Mouse (Mus musculus): ENCODE results near the gene Gamt.

Gamt gene

DNA sequence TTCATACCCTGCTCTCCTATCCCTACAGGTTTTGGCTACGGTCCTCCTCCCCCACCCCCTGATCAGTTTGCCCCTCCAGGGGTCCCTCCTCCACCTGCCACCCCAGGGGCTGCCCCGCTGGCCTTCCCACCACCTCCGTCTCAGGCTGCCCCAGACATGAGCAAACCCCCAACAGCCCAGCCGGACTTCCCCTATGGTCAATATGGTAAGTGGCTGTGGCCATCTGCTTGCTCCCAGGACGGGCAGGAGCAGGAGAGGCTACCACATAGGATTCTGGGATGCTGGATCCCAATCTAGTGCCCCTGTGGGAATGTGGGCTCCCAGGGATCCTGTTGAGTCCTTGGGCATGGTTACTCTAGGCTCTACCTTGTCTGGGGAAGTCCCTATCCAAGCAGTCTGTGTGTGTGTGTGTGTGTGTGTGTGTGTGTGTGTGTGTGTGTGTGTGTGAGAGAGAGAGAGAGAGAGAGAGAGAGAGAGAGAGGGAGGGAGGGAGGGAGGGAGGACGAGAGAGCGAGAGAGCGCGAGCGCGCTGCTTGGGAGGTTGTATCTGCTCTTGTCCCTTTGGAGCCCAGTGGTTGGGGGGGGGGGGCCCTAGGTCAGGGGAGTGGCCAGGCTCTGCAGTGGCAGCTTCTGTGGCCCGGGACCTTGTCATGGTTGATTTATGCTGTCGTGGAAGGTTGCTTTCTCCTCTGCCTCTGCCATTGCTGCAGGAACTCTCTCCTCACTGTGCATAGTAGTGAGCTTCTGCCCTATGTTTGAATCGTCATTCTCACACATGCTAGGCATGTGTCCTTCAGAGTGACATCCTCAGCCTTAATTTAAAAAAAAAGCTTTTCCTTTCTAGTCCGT lies 24.6 kb upstream of the Gamt start:
- no peak for DNase-seq

DNA sequence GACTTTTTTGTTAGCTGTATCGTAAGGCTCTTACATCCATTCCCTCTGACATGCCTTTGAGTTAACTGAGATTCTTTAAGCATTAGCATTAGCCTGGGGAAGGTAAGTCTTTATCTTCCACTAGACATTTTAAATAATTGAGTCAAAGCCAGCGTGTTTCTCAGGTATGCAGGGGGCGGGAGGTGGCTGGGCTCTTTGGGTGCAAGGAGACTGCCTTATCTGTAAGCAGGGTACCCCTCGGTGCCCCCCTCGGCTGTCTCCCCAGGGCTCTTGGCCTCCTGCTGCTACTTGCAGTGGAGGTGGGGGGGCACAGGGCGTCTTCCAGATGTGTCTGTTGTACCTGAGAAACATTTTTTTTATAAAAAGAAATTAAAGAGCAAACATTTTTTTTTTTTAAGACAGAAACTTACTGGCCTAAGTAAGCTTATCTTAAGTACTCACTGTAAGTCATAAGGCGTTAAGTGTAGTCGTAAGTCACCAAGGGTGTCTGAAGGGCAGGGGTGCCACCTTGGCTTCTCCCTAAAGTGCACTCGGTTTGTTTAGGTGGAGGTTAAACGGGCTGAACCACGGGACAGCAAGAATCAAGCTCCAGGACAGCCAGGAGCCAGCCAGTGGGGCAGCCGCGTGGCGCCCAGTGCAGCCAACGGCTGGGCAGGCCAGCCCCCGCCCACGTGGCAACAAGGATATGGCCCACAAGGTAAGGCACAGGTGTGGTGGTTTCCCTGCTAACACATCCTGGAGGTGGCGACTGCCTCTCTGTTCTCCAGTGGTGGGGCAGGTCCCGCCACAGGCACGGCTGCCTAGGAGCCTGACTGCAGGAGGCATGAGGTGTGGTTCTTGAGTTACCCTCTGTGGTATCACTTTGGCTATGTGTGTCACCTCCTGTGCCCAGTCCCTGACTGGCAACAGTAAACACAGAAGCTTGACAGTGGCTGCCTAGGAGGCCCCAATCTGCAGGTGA lies 21.9 kb upstream of the Gamt start:
- peak in 1 of 2 experiments; percentile 24 for DNase-seq

DNA sequence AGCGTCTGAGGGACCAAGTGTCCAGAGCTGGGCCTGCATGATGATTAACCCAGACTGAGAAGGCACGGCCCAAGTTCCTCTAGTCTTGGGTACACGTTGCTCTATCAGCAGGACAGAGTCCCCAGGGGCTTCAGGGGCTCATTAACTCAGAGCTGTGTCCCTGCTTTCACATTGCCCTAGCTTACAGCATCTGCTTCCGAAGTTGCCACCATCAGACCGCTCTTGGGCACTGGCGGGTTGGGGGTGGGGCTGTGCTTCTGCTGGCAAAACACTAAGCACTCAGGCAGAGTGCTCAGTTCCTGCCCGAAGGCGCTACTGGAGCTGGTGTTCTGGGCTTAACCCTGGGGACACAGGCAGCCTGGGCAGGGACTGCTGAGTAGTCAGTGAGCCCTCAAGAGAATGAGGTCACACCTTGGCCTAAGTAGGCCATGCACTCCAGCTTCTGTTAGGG lies 21.1 kb upstream of the Gamt start:
- peak in 1 of 2 experiments; percentile 56 for DNase-seq

DNA sequence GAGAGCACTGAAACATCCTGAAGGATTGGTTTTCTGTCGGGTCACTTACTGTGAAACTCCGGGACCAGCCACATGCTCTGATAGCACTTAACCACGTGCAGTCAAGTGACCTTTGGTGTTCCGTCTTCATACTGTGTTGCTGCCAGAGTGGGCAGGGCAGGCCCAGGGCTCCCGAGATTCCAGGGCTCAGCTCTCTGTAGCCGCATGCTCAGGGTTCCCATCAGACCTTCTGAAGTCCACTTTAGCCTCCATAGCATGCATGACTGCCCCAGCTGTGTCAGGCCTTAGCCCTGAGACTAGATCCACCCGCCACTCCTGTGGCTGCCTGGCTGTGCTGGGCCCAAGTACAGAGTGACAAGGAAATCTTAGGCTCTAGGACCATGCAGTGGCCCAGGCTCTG lies 20.5 kb upstream of the Gamt start:
- no peak for DNase-seq

DNA sequence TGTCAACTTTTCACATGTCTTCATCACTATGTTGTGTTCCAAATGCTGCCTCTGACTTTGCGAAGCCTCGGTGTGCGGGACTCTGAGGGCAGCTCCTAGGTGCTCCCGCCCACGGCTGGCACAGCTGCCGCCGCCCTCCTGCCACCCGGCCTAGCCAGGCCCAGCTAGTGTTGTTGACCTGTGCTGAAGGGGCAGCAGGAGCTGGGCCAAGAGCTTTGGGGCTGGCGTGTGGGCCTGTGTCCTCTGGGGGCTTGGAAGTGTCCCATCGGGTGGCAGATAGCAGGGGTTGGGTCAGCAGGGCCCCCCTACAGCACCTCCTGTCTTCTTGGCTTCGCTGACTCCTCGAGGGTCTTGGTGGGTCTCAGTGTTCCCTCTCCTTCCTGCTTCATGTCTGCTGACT lies 18.5 kb upstream of the Gamt start:
- no peak for DNase-seq

DNA sequence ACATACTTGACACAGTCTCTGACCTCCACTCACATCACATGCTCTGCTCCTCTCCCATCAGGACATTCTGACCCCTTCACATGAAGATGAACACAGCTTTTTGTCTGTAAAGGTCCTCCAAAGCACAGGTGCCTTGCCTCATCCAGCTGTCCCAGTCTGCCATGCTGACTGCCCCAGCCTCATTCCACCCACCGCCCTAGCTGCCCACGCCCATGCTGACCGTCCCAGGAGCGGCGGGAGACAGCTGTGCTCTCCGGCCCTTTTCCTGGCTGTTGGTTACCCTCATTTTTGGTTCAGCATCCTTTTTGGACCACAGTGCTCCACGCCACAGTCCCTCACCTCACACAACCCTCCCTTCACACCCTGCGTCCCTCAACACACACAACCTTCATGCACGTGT lies 17.6 kb upstream of the Gamt start:
- DNase-seq, result no peak

GRCm38 (mm10) chr10:80276238-80276637 lies 15.4 kb upstream of the Gamt start:
- DNase-seq, result no peak

DNA sequence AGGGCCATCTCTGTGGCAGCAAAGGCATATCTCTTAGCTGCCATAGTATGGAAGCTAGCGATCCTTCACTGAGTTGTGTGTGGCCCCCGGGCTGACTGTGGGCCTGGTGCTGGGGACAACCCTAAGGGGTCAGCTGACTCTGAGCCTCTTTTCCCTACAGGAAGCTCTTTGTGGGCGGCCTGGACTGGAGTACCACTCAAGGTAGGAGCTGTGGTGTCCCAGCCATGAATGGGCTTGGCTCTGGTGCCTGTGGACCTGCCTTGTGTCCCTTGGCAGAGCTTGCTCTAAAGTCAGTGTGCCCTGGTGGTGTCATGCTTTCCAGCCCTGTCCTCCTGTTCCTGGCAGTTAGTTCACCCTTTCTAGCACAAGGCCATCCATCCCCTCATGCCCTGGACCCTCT lies 13.0 kb upstream of the Gamt start:
- DNase-seq, result no peak

DNA sequence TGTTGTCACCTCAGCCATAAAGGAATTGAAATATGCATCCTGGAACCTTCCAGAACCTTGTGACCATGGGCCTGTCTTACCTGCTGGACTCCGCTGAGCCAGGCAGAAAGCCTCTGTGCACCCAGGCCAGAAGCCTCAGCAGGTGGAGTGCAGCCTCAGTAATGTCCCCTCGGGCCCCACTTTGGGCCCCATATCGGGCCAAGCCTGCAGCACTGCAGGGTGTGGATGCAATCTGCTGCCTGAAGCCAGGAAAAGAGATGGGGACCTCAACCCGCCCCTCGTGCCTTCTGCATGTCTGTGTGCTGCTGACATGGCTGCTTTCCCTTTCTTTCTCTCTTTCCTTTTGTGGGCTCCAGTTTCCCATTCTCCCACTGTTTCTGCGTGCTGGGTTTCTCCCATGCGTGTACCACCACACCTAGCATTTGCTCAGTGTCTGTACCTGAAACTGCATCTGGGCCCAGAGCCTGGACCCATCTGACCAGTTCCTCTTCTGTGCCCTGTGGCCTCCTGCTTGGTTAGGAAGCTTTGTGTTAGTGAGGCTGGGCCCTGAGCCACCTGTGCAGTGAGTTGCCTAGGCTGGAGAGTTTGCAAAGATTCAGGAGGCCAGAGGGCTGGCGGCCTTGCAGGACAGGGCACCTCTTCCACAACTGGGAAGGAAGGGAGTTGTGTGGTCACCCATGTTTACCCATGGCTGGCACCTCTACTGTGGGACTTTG lies 11.2 kb upstream of the Gamt start:
- peak in 1 of 2 experiments; percentile 30 for DNase-seq

GRCm38 (mm10) chr10:80271186-80271843 lies 10.5 kb upstream of the Gamt start:
- no peak for DNase-seq

- DNase-seq, result peak; percentile 60 to 61
Measured at GRCm38 (mm10) chr10:80270734-80271181, 9.9 kb upstream of the Gamt start.

GRCm38 (mm10) chr10:80270099-80270498 lies 9.3 kb upstream of the Gamt start:
- DNase-seq, result no peak

DNA sequence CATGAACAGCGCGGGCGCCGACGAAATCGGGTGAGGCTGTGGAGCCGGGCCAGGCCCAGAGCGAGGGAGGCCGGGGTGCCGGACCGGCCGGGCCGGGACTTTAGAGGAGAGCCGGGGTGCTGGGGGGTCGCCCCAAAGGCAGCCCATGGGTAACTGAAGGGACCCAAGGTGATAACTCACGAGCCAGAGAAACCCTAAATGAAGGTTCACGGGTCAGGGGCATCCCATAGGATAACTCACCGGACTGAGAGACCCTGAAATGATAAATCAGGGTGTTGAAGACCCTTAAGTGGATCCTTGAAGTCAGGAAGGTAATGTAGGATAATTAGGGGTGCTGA lies 4.3 kb upstream of the Gamt start:
- no peak for DNase-seq

- DNase-seq, result peak; percentile 98 to 100
Measured at GRCm38 (mm10) chr10:80264341-80265148, 3.7 kb upstream of the Gamt start.

DNA sequence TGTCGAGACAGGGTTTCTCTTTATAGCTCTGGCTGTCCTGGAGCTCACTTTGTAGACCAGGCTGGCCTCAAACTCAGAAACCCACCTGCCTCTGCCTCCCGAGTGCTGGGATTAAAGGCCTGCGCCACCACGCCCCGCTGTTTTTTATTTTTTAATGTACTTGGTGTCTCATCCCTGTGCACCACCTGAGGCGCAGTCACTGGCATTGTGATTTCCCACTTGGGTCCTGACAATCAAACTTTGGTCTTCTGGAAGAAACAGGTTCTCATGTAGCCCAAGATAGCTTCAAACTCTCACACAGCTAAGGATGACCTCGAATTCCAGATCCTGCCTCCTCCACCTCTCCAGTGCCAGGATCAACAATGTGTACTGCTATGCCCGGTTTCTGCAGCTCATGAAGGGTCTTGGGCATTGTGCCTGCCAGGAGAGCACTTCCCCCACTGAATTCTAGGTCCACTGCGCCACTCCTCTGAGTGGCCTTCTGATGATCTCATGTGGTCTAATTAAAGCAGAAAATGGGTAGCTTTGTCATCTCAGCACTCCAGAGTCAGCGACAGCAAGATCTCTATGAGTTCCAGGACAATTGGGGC lies 2.1 kb upstream of the Gamt start:
- no peak for DNase-seq

- no peak for DNase-seq
Measured at GRCm38 (mm10) chr10:80262169-80262568, 1.4 kb upstream of the Gamt start.

- peak; percentile 87 to 89 for DNase-seq
Measured at GRCm38 (mm10) chr10:80261585-80261968, 765 bp upstream of the Gamt start.

DNA sequence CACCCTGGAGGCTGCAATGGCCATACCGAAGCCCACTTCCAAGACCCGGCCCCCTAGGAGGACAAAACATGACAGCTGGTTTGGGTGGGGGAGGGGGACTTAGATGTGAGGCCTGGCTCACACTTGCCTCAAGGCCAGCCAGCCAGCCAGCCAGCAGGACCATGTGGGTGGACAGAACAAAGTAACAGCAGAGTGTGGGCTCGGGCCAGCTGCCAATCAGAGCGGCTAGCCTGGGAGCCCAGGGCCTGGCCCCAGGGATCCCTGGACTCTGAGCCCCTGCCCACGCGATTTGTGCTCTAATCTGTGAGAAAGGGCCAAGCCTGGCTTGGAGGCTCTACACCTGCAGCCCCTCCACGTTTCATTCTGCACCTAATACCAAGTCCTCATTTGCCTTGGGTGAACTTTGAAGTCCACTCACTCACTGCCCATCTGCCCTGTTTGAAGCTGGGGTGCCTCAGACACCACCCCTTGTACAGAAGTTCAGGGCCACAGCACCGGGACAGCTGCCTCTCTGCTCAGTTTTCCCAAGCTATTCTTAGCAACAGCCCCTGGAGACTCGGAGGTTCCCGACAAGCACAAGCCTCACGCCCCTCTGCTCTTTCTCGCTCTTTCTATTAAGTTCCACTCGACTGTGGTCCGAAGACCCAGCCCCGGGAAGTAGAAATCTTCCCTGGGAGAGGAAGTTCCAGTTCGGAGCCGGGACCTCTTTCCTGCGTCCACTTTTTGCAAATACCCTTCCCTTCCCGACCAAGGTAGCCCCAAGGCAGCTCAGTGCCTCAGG lies 761 bp downstream of the Gamt start:
- DNase-seq, result peak; percentile 80 to 81

DNA sequence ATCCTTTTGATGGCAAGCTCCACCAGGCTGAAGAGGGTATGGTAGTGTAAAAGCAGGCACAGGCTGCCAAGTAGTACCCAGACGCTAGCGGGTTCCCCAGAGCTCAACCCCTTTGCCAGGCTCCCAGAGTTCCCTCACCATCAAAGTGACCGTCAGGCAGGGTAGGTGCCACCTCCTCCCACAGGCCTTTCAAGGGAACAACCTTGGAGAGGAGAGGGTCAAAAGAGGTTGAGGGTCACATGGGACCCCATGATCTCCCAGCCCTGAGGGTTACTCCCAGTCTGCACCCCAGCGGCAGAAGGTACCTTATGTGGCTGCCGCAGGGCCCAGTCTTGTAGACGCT lies 1.4 kb downstream of the Gamt start:
- DNase-seq, result no peak

GRCm38 (mm10) chr10:80258752-80259462 lies 1.9 kb downstream of the Gamt start:
- DNase-seq, result no peak
